Mouse (Mus musculus): ENCODE results near the gene Gm28042.

GRCm38 (mm10) chr2:120069466-120069990 lies 42.2 kb downstream of the Gm28042 start:
- no peak for TF ChIP-seq CTCF (IDR thresholded peaks at IDR 0.05; ENCODE audit: borderline replicate concordance, control insufficient read depth, extremely low read depth, insufficient read depth, low read length, poor library complexity)
- TF ChIP-seq POLR2A (IDR thresholded peaks at IDR 0.05; ENCODE audit: control insufficient read depth, extremely low read depth, insufficient read depth, low read length, poor library complexity) = no peak
